Mouse (Mus musculus) C2C12 (cell line): ENCODE results near the gene Cox15.

Source experiments
- CEBPB ChIP-seq: IDR thresholded peaks from one replicate; pipeline ENCODE4 v1.6.1; 2011; ENCODE audit warnings: low read depth, mild to moderate bottlenecking, control low read depth, moderate library complexity
- CTCF ChIP-seq: IDR thresholded peaks from one replicate; pipeline ENCODE4 v1.5.1; 2011; ENCODE audit not compliant: control insufficient read depth, insufficient read depth, insufficient read length
- FOSL1 ChIP-seq: IDR thresholded peaks from one replicate; pipeline ENCODE4 v1.8.0; 2011; ENCODE audit warnings: mild to moderate bottlenecking, low read length; ENCODE audit not compliant: poor library complexity, insufficient read depth, severe bottlenecking
- MAX ChIP-seq: IDR thresholded peaks from one replicate; pipeline ENCODE4 v1.6.1; 2011; ENCODE audit warnings: mild to moderate bottlenecking, control low read depth
- MYOD1 ChIP-seq: IDR thresholded peaks from one replicate; pipeline ENCODE4 v1.6.1; 2011; ENCODE audit warnings: low read depth; ENCODE audit not compliant: control insufficient read depth, insufficient read length
- MYOG ChIP-seq: IDR thresholded peaks from one replicate; pipeline ENCODE4 v1.6.1; 2011; ENCODE audit not compliant: control insufficient read depth, insufficient read length; ENCODE audit errors: extremely low read depth
- USF1 ChIP-seq: IDR thresholded peaks from one replicate; pipeline ENCODE4 v1.6.1; 2011; ENCODE audit warnings: low read depth, mild to moderate bottlenecking, control low read depth, moderate library complexity

- no peak for TF ChIP-seq USF1
- no peak for TF ChIP-seq FOSL1
- no peak for TF ChIP-seq CTCF
- TF ChIP-seq MAX, result no peak
- TF ChIP-seq MYOG, result no peak
- TF ChIP-seq MYOD1, result no peak
- TF ChIP-seq CEBPB, result no peak
These were observed 26.2 kb downstream of the Cox15 start for GRCm38 (mm10) chr19:43726510-43727146.
